Mouse (Mus musculus) liver, embryonic 14.5 days (tissue): Measurements from ENCODE around the gene Txn1.
A peak's percentile ranks its signal among the peaks of the same experiment; 100 is the strongest.

Source experiments
- CTCF ChIP-seq: IDR thresholded peaks from 2 replicates; pipeline ENCODE4 v1.5.1; 2016; ENCODE audit warnings: antibody characterized with exemption, low read depth, control low read depth
- EP300 ChIP-seq: IDR thresholded peaks from 2 replicates; pipeline ENCODE4 v1.6.1; 2016; ENCODE audit warnings: antibody characterized with exemption, low read depth

DNA sequence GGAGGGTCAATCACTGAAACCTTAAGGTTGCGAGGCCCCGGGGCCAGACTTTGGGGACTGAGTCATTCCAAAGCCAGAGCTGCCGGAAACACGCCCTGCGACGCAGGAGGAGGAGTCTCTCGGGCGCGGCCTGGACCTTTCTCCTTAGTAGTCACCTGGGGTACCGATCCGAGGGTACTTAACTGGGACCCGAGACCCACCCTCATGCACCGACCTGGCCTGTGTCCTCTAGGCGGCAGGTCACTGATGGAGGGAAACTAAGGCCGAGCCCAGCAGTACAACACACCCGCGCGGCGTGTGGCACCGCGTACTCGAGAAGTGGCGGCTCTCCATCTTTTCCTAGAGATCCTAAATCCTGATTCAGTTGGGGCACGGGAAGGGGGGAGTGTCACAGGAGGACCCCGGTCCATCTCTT is 660 bp downstream of the Txn1 start:
- peak; percentile 31; the same call in 1 of the 2 replicates for TF ChIP-seq CTCF
- no peak for TF ChIP-seq EP300
